In genomic region chr14:24606444-24607173, GRCm38 (mm10) we compare ENCODE assay signal across 9 mouse cellular contexts.
DNase-seq lines count a peak whose midpoint lies in the region; ATAC-seq and TF ChIP-seq lines count a peak whose summit lies in the region.
"Had no signal": no experiment of that assay in that cellular context is flagged by ENCODE, and none has a peak within 500 bp of the region (broad histone marks: within the 10 kb centered on the region; RNA-seq: fewer than 3 reads in every experiment).

No protein-coding gene starts in this region.

- no peaks in the 10 kb centered on the region for H3K27me3 ChIP-seq in embryonic facial prominence, embryonic 14.5 days (replicated peaks; ENCODE audit: control insufficient read depth, insufficient read depth, low read length)
- H3K27me3 ChIP-seq in midbrain, embryonic 14.5 days (ENCODE audit: control insufficient read depth, insufficient read depth, low read length) = no peaks in the 10 kb centered on the region

- no peak overlapping the region for H3K4me2 ChIP-seq in embryonic facial prominence, embryonic 14.5 days (ENCODE audit: low read depth, low read length)
- no peak overlapping the region for H3K4me2 ChIP-seq in midbrain, embryonic 14.5 days (ENCODE audit: low read length)
- H3K4me2 ChIP-seq: liver, embryonic 11.5 days had no signal

- intact Hi-C loops in gastrocnemius, adult 2 months (cut with DNase I) = no loop called here

- H3K36me3 ChIP-seq in embryonic facial prominence, embryonic 14.5 days (ENCODE audit: control insufficient read depth, insufficient read depth, low read length) = no peaks in the 10 kb centered on the region
- no peaks in the 10 kb centered on the region for H3K36me3 ChIP-seq in midbrain, embryonic 14.5 days (ENCODE audit: control insufficient read depth, insufficient read depth, low read length)

- 28% methylated on average over 14 of the region's 14 CpGs for WGBS in embryonic facial prominence, embryonic 14.5 days
- WGBS in midbrain, embryonic 14.5 days = 6% methylated on average over 14 of the region's 14 CpGs

- 0 out of 2 replicates have a peak, but pooled peaks cover 6% of the 10 kb centered on the region for H3K9me3 ChIP-seq in embryonic facial prominence, embryonic 14.5 days (ENCODE audit: control insufficient read depth, low read length)
- no peaks in the 10 kb centered on the region; the same call in 1 of the 2 replicates for H3K9me3 ChIP-seq in midbrain, embryonic 14.5 days (ENCODE audit: control insufficient read depth, low read length)

- H3K4me1 ChIP-seq in embryonic facial prominence, embryonic 14.5 days (ENCODE audit: control insufficient read depth, insufficient read depth, low read length) = peaks cover 9% of the 10 kb centered on the region; the same call in 1 of the 2 replicates
- H3K4me1 ChIP-seq in midbrain, embryonic 14.5 days (ENCODE audit: control insufficient read depth, insufficient read depth, low read length) = peaks cover 18% of the 10 kb centered on the region

- H3K9ac ChIP-seq in embryonic facial prominence, embryonic 14.5 days (ENCODE audit: low read depth, low read length) = no peak overlapping the region
- no peak overlapping the region; the same call in 1 of the 2 replicates for H3K9ac ChIP-seq in midbrain, embryonic 14.5 days (replicated peaks; ENCODE audit: low read length)

- no peak overlapping the region for H3K4me3 ChIP-seq in gastrocnemius, adult 2 months
- no peak overlapping the region for H3K4me3 ChIP-seq in embryonic facial prominence, embryonic 14.5 days (ENCODE audit: low read depth, low read length)
- no peak overlapping the region for H3K4me3 ChIP-seq in midbrain, embryonic 14.5 days (replicated peaks; ENCODE audit: low read depth, low read length)

- peak; percentile 47 for DNase-seq in gastrocnemius, adult 2 months
- no peak for DNase-seq in gastrocnemius, postnatal 4 days (ENCODE audit: low spot score in 2 of 2)
- DNase-seq in embryonic facial prominence, embryonic 14.5 days (ENCODE audit: low spot score) = peak; percentile 55
- DNase-seq in heart, postnatal 4 days = peak; percentile 18
- DNase-seq in midbrain, embryonic 14.5 days = peak; percentile 55
- no peak for DNase-seq in right cerebral cortex, adult 18-20 months
- no peak for DNase-seq in lung, postnatal 4 days
- no peak for DNase-seq in lung, postnatal 14 days

- peak; percentile 67 for ATAC-seq in embryonic facial prominence, embryonic 14.5 days (ENCODE audit: low read depth)
- no peak; the same call in 1 of the 2 replicates for ATAC-seq in midbrain, embryonic 14.5 days (ENCODE audit: low FRiP score, low TSS enrichment)

- TF ChIP-seq CTCF in gastrocnemius, adult 2 months (IDR thresholded peaks at IDR 0.05) = no peak

- H3K27ac ChIP-seq in gastrocnemius, adult 2 months = peak overlapping the region; percentile 66
- no peak overlapping the region for H3K27ac ChIP-seq in embryonic facial prominence, embryonic 14.5 days (replicated peaks; ENCODE audit: low read depth, low read length)
- H3K27ac ChIP-seq in midbrain, embryonic 14.5 days (replicated peaks; ENCODE audit: low read depth, low read length) = peak overlapping the region; percentile 28

Comparison
In these comparisons a context has a peak if more than half of its experiments do, and no peak if none do; other contexts are left out.
1. DNase-seq: peak in gastrocnemius, adult 2 months (single experiment), embryonic facial prominence, embryonic 14.5 days (single experiment), heart, postnatal 4 days (single experiment) and midbrain, embryonic 14.5 days (single experiment); none in gastrocnemius, postnatal 4 days (0 of 2), right cerebral cortex, adult 18-20 months (single experiment), lung, postnatal 4 days (0 of 2) and lung, postnatal 14 days (single experiment).